Mouse (Mus musculus) gastrocnemius, adult 2 months (tissue): ENCODE data around the gene Ifitm10. TPM values are rescaled to one million over a fixed set of nuclear protein-coding genes. Genes with fewer than 3 reads are reported as not detected.

ENCODE experiments used
- DNase-seq: peaks from one replicate; pipeline ENCODE4 v3.0.0; 2022
- H3K27ac ChIP-seq: fragments of 200-600 bp; 2 replicates; pipeline ENCODE4 v1.8.1; 2022; ENCODE audit warnings: mild to moderate bottlenecking
- H3K4me3 ChIP-seq: fragments of 200-600 bp; 2 replicates; pipeline ENCODE4 v1.8.1; 2022; ENCODE audit warnings: mild to moderate bottlenecking, moderate library complexity
- CTCF ChIP-seq: fragments of 200-600 bp; IDR thresholded peaks from 2 replicates; pipeline ENCODE4 v1.8.1; 2022; ENCODE audit warnings: antibody characterized with exemption, mild to moderate bottlenecking, moderate library complexity
- intact Hi-C: fragments of 180-260 bp; cut with DNase I; formaldehyde crosslinking; loops from one replicate; pipeline ENCODE4 v1.15.1; 2025
- total RNA-seq, 2 experiments: library from RNA; stranded (reverse); gene quantifications; 2 replicates each; pipeline ENCODE4 v1.2.3; 2021

The Ifitm10 gene
- total RNA-seq, 2 experiments from 2014 or later = 3.0 to 4.1 TPM

- intact Hi-C loops = no loop called here
- no peak overlapping the region for H3K27ac ChIP-seq
- no peak for DNase-seq
- TF ChIP-seq CTCF = no peak
- H3K4me3 ChIP-seq = no peak overlapping the region
Observed at GRCm38 (mm10) chr7:142400112-142400749, 26.7 kb upstream of the Ifitm10 start.

- intact Hi-C loops = no loop called here
- DNase-seq = no peak
- no peak for TF ChIP-seq CTCF
- no peak overlapping the region for H3K4me3 ChIP-seq
- H3K27ac ChIP-seq = peak overlapping the region; percentile 59; the same call in 1 of the 2 replicates
Observed at GRCm38 (mm10) chr7:142399250-142399649, 25.7 kb upstream of the Ifitm10 start.

- H3K4me3 ChIP-seq = no peak overlapping the region
- DNase-seq = no peak
- no peak for TF ChIP-seq CTCF
- intact Hi-C loops = no loop called here
- peak overlapping the region; percentile 59 for H3K27ac ChIP-seq
Observed at GRCm38 (mm10) chr7:142398052-142398451, 24.5 kb upstream of the Ifitm10 start.

- no peak overlapping the region for H3K27ac ChIP-seq
- intact Hi-C loops = no loop called here
- DNase-seq = no peak
- no peak overlapping the region for H3K4me3 ChIP-seq
- no peak for TF ChIP-seq CTCF
Observed at GRCm38 (mm10) chr7:142396611-142397010, 23.1 kb upstream of the Ifitm10 start.

GRCm38 (mm10) chr7:142395472-142395871 lies 21.9 kb upstream of the Ifitm10 start:
- intact Hi-C loops = no loop called here
- H3K4me3 ChIP-seq = no peak overlapping the region
- no peak for DNase-seq
- TF ChIP-seq CTCF = no peak
- H3K27ac ChIP-seq = peak overlapping the region; percentile 75

GRCm38 (mm10) chr7:142394261-142395190 lies 21.0 kb upstream of the Ifitm10 start:
- H3K4me3 ChIP-seq = no peak overlapping the region
- peak overlapping the region; percentile 75 for H3K27ac ChIP-seq
- intact Hi-C loops = no loop called here
- no peak for TF ChIP-seq CTCF
- peak; percentile 17 for DNase-seq

GRCm38 (mm10) chr7:142393191-142393590 lies 19.6 kb upstream of the Ifitm10 start:
- TF ChIP-seq CTCF = no peak
- DNase-seq = peak; percentile 43
- peak overlapping the region; percentile 75 for H3K27ac ChIP-seq
- no peak overlapping the region for H3K4me3 ChIP-seq
- intact Hi-C loops = no loop called here

GRCm38 (mm10) chr7:142391609-142392008 lies 18.1 kb upstream of the Ifitm10 start:
- H3K27ac ChIP-seq = peak overlapping the region; percentile 51
- intact Hi-C loops = no loop called here
- no peak for TF ChIP-seq CTCF
- DNase-seq = no peak
- H3K4me3 ChIP-seq = no peak overlapping the region

GRCm38 (mm10) chr7:142391108-142391507 lies 17.6 kb upstream of the Ifitm10 start:
- DNase-seq = peak; percentile 18
- intact Hi-C loops = no loop called here
- Histone ChIP-seq H3K27ac (peak overlapping the region; percentile 38), H3K4me3 (no peak overlapping the region)
- TF ChIP-seq CTCF = no peak

- DNase-seq = no peak
- no peak for TF ChIP-seq CTCF
- Histone ChIP-seq H3K27ac (no peak overlapping the region; the same call in 1 of the 2 replicates), H3K4me3 (no peak overlapping the region)
- intact Hi-C loops = loop anchor here (5.0 kb wide), 1 partner anchor 37 kb away; no protein-coding TSS in a partner anchor
Observed at GRCm38 (mm10) chr7:142389961-142390650, 16.6 kb upstream of the Ifitm10 start.

- no peak for DNase-seq
- intact Hi-C loops = loop anchor here (5.0 kb wide), 1 partner anchor 39 kb away; no protein-coding TSS in a partner anchor
- Histone ChIP-seq H3K4me3 (no peak overlapping the region), H3K27ac (peak overlapping the region; percentile 99)
- no peak for TF ChIP-seq CTCF
Observed at GRCm38 (mm10) chr7:142388740-142389139, 15.2 kb upstream of the Ifitm10 start.

- intact Hi-C loops = loop anchor here (5.0 kb wide), 1 partner anchor 39 kb away; no protein-coding TSS in a partner anchor
- no peak for DNase-seq
- peak overlapping the region; percentile 74 for H3K4me3 ChIP-seq
- H3K27ac ChIP-seq = peak overlapping the region; percentile 99
- TF ChIP-seq CTCF = no peak
Observed at GRCm38 (mm10) chr7:142388198-142388597, 14.6 kb upstream of the Ifitm10 start.
